Mouse (Mus musculus) forebrain, embryonic 12.5 days (tissue): ENCODE measurements around the gene Taf13. TPM values are rescaled to one million over a fixed set of nuclear protein-coding genes. Genes with fewer than 3 reads are reported as not detected.
A peak's percentile ranks its signal among the peaks of the same experiment; 100 is the strongest.

Experiments
- ATAC-seq: fragments of 200-750 bp; cut with Nextera tagmentation; 2 replicates; pipeline ENCODE4 v1.8.0; 2017; ENCODE audit warnings: moderate TSS enrichment; ENCODE audit not compliant: low FRiP score
- H3K27ac ChIP-seq: fragments of 300-500 bp; sonication (generic); 2 replicates; pipeline ENCODE4 v1.5.1; 2016; ENCODE audit warnings: mild to moderate bottlenecking
- H3K27me3 ChIP-seq: fragments of 300-500 bp; sonication (generic); 2 replicates; pipeline ENCODE4 v1.6.1; 2016; ENCODE audit warnings: mild to moderate bottlenecking
- H3K36me3 ChIP-seq: fragments of 300-500 bp; sonication (generic); replicated peaks from 2 replicates; pipeline ENCODE4 v1.6.1; 2016; ENCODE audit warnings: mild to moderate bottlenecking
- H3K4me1 ChIP-seq: fragments of 300-500 bp; sonication (generic); 2 replicates; pipeline ENCODE4 v1.6.1; 2016
- H3K4me2 ChIP-seq: fragments of 300-500 bp; sonication (generic); 2 replicates; pipeline ENCODE4 v1.6.1; 2016; ENCODE audit warnings: mild to moderate bottlenecking, moderate library complexity
- H3K4me3 ChIP-seq: fragments of 300-500 bp; sonication (generic); replicated peaks from 2 replicates; pipeline ENCODE4 v1.5.1; 2016; ENCODE audit warnings: mild to moderate bottlenecking
- H3K9ac ChIP-seq: fragments of 300-500 bp; sonication (generic); 2 replicates; pipeline ENCODE4 v1.6.1; 2016; ENCODE audit warnings: mild to moderate bottlenecking
- H3K9me3 ChIP-seq: fragments of 300-500 bp; sonication (generic); 2 replicates; pipeline ENCODE4 v1.6.1; 2016
- WGBS: fragments of 180-500 bp; shearing (Covaris S2); methylation state at CpG from one replicate; pipeline ENCODE4 v1.1.7; 2016; 5-methylcytosine and 5-hydroxymethylcytosine counted together
- polyA plus RNA-seq: library from polyadenylated mRNA; unstranded; fragments of >200 nt; fragmentation: Nextera tagmentation; extraction: Ambion mirVana; gene quantifications from 2 replicates; pipeline ENCODE4 v1.2.1, GENCODE M21; 2016

The Taf13 gene
- polyA plus RNA-seq = 55.7 and 58.5 TPM in 2 replicates

- peaks cover 40% of the 10 kb centered on the region for H3K4me1 ChIP-seq
Measured at GRCm38 (mm10) chr3:108571443-108572294, at the start of gene Taf13. Gene Taf13, plus strand, starts transcription at chr3:108571698.

GRCm38 (mm10) chr3:108523415-108523814 is 48.1 kb upstream of the Taf13 start:
- H3K9me3 ChIP-seq = no peaks in the 10 kb centered on the region
- no peak overlapping the region for H3K4me3 ChIP-seq
- no peaks in the 10 kb centered on the region for H3K27me3 ChIP-seq
- WGBS = 88% methylated on average over 4 of the region's 4 CpGs
- H3K4me2 ChIP-seq = no peak overlapping the region
- no peak for ATAC-seq
- no peaks in the 10 kb centered on the region for H3K36me3 ChIP-seq
- H3K27ac ChIP-seq = no peak overlapping the region
- no peaks in the 10 kb centered on the region for H3K4me1 ChIP-seq
- no peak overlapping the region for H3K9ac ChIP-seq

More at GRCm38 (mm10) chr3:108571443-108572294, at the start of gene Taf13:
- Histone ChIP-seq H3K9ac (peak within 1 kb of the TSS; percentile 73), H3K27me3 (no peaks in the 10 kb centered on the region), H3K27ac (no peak within 1 kb of the TSS), H3K4me2 (peak within 1 kb of the TSS; percentile 80), H3K9me3 (no peaks in the 10 kb centered on the region), H3K4me3 (peak within 1 kb of the TSS; percentile 61), H3K36me3 (no peaks in the 10 kb centered on the region; the same call in 1 of the 2 replicates)
- peak; percentile 97 for ATAC-seq
- 3% methylated on average over 42 of the region's 42 CpGs for WGBS

GRCm38 (mm10) chr3:108528489-108528888 is 43.0 kb upstream of the Taf13 start:
- ATAC-seq = no peak
- 93% methylated on average over 8 of the region's 8 CpGs for WGBS
- Histone ChIP-seq H3K27me3 (no peaks in the 10 kb centered on the region; the same call in 1 of the 2 replicates), H3K4me3 (no peak overlapping the region), H3K4me2 (no peak overlapping the region), H3K9ac (no peak overlapping the region), H3K4me1 (no peaks in the 10 kb centered on the region), H3K27ac (no peak overlapping the region), H3K9me3 (no peaks in the 10 kb centered on the region), H3K36me3 (no peaks in the 10 kb centered on the region)

GRCm38 (mm10) chr3:108533114-108533885 is 38.2 kb upstream of the Taf13 start:
- no peak for ATAC-seq
- no peak overlapping the region for H3K9ac ChIP-seq
- no peak overlapping the region for H3K4me3 ChIP-seq
- peaks cover 14% of the 10 kb centered on the region for H3K4me1 ChIP-seq
- no peak overlapping the region for H3K27ac ChIP-seq
- peaks cover 18% of the 10 kb centered on the region for H3K27me3 ChIP-seq
- H3K9me3 ChIP-seq = no peaks in the 10 kb centered on the region
- WGBS = 82% methylated on average over 9 of the region's 9 CpGs
- no peak overlapping the region for H3K4me2 ChIP-seq
- no peaks in the 10 kb centered on the region for H3K36me3 ChIP-seq

GRCm38 (mm10) chr3:108533951-108534350 is 37.5 kb upstream of the Taf13 start, which contains the start of gene 1700013F07Rik:
Gene 1700013F07Rik, plus strand, starts transcription at chr3:108534150.
- ATAC-seq = no peak
- peaks cover 14% of the 10 kb centered on the region for H3K4me1 ChIP-seq
- no peak within 1 kb of the TSS for H3K27ac ChIP-seq
- no peaks in the 10 kb centered on the region for H3K36me3 ChIP-seq
- no peak within 1 kb of the TSS for H3K4me2 ChIP-seq
- peaks cover 18% of the 10 kb centered on the region for H3K27me3 ChIP-seq
- no peaks in the 10 kb centered on the region for H3K9me3 ChIP-seq
- WGBS = 86% methylated on average over 6 of the region's 6 CpGs
- no peak within 1 kb of the TSS for H3K9ac ChIP-seq
- H3K4me3 ChIP-seq = no peak within 1 kb of the TSS

- H3K27ac ChIP-seq = no peak overlapping the region
- H3K9ac ChIP-seq = peak overlapping the region; percentile 55; the same call in 1 of the 2 replicates
- peaks cover 14% of the 10 kb centered on the region for H3K4me1 ChIP-seq
- peak overlapping the region; percentile 98 for H3K4me2 ChIP-seq
- ATAC-seq = 0 out of 2 replicates have a peak, but pooled peaks have one; percentile 1
- H3K9me3 ChIP-seq = no peaks in the 10 kb centered on the region
- H3K36me3 ChIP-seq = no peaks in the 10 kb centered on the region
- H3K27me3 ChIP-seq = peaks cover 18% of the 10 kb centered on the region
- H3K4me3 ChIP-seq = peak overlapping the region; percentile 52
- WGBS = 5% methylated on average over 15 of the region's 15 CpGs
Measured at GRCm38 (mm10) chr3:108535896-108536516, 35.5 kb upstream of the Taf13 start.

- Histone ChIP-seq H3K36me3 (no peaks in the 10 kb centered on the region), H3K4me2 (peak within 1 kb of the TSS; percentile 98), H3K4me1 (peaks cover 14% of the 10 kb centered on the region), H3K4me3 (peak within 1 kb of the TSS; percentile 52), H3K27ac (0 out of 2 replicates have a peak within 1 kb of the TSS, but pooled peaks have one; percentile 36), H3K9ac (peak within 1 kb of the TSS; percentile 55), H3K9me3 (no peaks in the 10 kb centered on the region), H3K27me3 (peaks cover 18% of the 10 kb centered on the region)
- ATAC-seq = peak; percentile 92
- 1% methylated on average over 35 of the region's 35 CpGs for WGBS
Measured at GRCm38 (mm10) chr3:108536517-108537260, 34.8 kb upstream of the Taf13 start, which contains the start of gene 5330417C22Rik. Gene 5330417C22Rik, minus strand, starts transcription at chr3:108536536.

- Histone ChIP-seq H3K27ac (no peak overlapping the region), H3K9me3 (no peaks in the 10 kb centered on the region), H3K4me2 (peak overlapping the region; percentile 51), H3K27me3 (peaks cover 18% of the 10 kb centered on the region), H3K36me3 (no peaks in the 10 kb centered on the region), H3K4me1 (peaks cover 14% of the 10 kb centered on the region), H3K9ac (no peak overlapping the region), H3K4me3 (peak overlapping the region; percentile 23)
- 4% methylated on average over 17 of the region's 17 CpGs for WGBS
- ATAC-seq = peak; percentile 78
Measured at GRCm38 (mm10) chr3:108537303-108537702, 34.2 kb upstream of the Taf13 start.

GRCm38 (mm10) chr3:108542299-108542698 is 29.2 kb upstream of the Taf13 start:
- WGBS = 84% methylated on average over 11 of the region's 11 CpGs
- no peak overlapping the region for H3K27ac ChIP-seq
- no peak overlapping the region for H3K9ac ChIP-seq
- no peaks in the 10 kb centered on the region for H3K36me3 ChIP-seq
- H3K4me3 ChIP-seq = no peak overlapping the region
- peaks cover 4% of the 10 kb centered on the region for H3K4me1 ChIP-seq
- no peak for ATAC-seq
- no peaks in the 10 kb centered on the region for H3K9me3 ChIP-seq
- H3K27me3 ChIP-seq = no peaks in the 10 kb centered on the region
- H3K4me2 ChIP-seq = no peak overlapping the region

GRCm38 (mm10) chr3:108554111-108554561 is 17.4 kb upstream of the Taf13 start:
- Histone ChIP-seq H3K27me3 (no peaks in the 10 kb centered on the region), H3K9me3 (no peaks in the 10 kb centered on the region), H3K4me1 (peaks cover 8% of the 10 kb centered on the region), H3K36me3 (peaks cover 23% of the 10 kb centered on the region), H3K9ac (peak overlapping the region; percentile 97), H3K27ac (peak overlapping the region; percentile 90), H3K4me2 (peak overlapping the region; percentile 79), H3K4me3 (peak overlapping the region; percentile 88)
- under 1% methylated on average over 37 of the region's 42 CpGs for WGBS
- ATAC-seq = peak; percentile 78

- Histone ChIP-seq H3K4me1 (peaks cover 8% of the 10 kb centered on the region), H3K36me3 (peaks cover 28% of the 10 kb centered on the region), H3K9me3 (no peaks in the 10 kb centered on the region), H3K4me2 (peak overlapping the region; percentile 79), H3K4me3 (peak overlapping the region; percentile 88), H3K27ac (peak overlapping the region; percentile 90), H3K27me3 (no peaks in the 10 kb centered on the region), H3K9ac (peak overlapping the region; percentile 97)
- 20% methylated on average over 20 of the region's 22 CpGs for WGBS
- peak; percentile 98 for ATAC-seq
Measured at GRCm38 (mm10) chr3:108554587-108555312, 16.7 kb upstream of the Taf13 start.
